Mouse (Mus musculus) G1E (cell line): ENCODE data around the gene Clcnkb. TPM values are rescaled to one million over a fixed set of nuclear protein-coding genes. Genes with fewer than 3 reads are reported as not detected.

Experiments
- ATAC-seq: 2 replicates; pipeline ENCODE4 v1.8.0; 2016; ENCODE audit warnings: mild to moderate bottlenecking; ENCODE audit not compliant: insufficient number of reproducible peaks, poor library complexity, low FRiP score, severe bottlenecking; ENCODE audit errors: extremely low read depth
- DNase-seq: peaks from one replicate; pipeline ENCODE4 v3.0.0; 2012; ENCODE audit warnings: low spot score
- H3K27me3 ChIP-seq: 2 replicates; pipeline ENCODE4 v1.6.1; 2012; ENCODE audit warnings: mild to moderate bottlenecking, low read length, inconsistent platforms; ENCODE audit not compliant: insufficient read depth
- H3K36me3 ChIP-seq: replicated peaks from 2 replicates; pipeline ENCODE3; 2012; ENCODE audit warnings: mild to moderate bottlenecking, inconsistent platforms
- H3K4me1 ChIP-seq: 2 replicates; pipeline ENCODE4 v1.6.1; 2012; ENCODE audit warnings: low read depth, low read length, inconsistent platforms, mixed read lengths; ENCODE audit not compliant: insufficient read depth
- H3K4me3 ChIP-seq: 2 replicates; pipeline ENCODE4 v1.5.1; 2012; ENCODE audit warnings: low read depth, mild to moderate bottlenecking, inconsistent platforms, low read length, moderate library complexity, mixed read lengths
- H3K9me3 ChIP-seq: replicated peaks from 2 replicates; pipeline ENCODE4 v1.6.1; 2012; ENCODE audit warnings: inconsistent platforms
- CTCF ChIP-seq: IDR thresholded peaks from 2 replicates; pipeline ENCODE4 v1.5.1; 2012; ENCODE audit warnings: low read depth, low read length, inconsistent platforms, mixed read lengths
- GATA1 ChIP-seq: IDR thresholded peaks from 2 replicates; pipeline ENCODE4 v1.6.1; 2012; ENCODE audit warnings: borderline replicate concordance, low read length, inconsistent platforms, mixed read lengths
- GATA2 ChIP-seq: IDR thresholded peaks from 2 replicates; pipeline ENCODE4 v1.6.1; 2012; ENCODE audit warnings: low read depth, low read length, inconsistent platforms, borderline replicate concordance
- POLR2AphosphoS5 ChIP-seq: IDR thresholded peaks from 2 replicates; pipeline ENCODE4 v1.6.1; 2012; ENCODE audit warnings: low read depth, low read length, inconsistent platforms; ENCODE audit not compliant: insufficient replicate concordance
- TAL1 ChIP-seq: conservative IDR thresholded peaks from 2 replicates; pipeline ENCODE4 v1.6.1; 2012; ENCODE audit warnings: low read depth, low read length, inconsistent platforms, mixed read lengths
- polyA plus RNA-seq: library from polyadenylated mRNA; stranded (reverse); fragments of >175 nt; gene quantifications from 2 replicates; pipeline ENCODE4 v1.2.3, GENCODE M21; 2012
- total RNA-seq, 2 experiments: library from RNA; stranded (forward) in 1 of 2; stranded (reverse) in 1 of 2; fragments of 200-1000 nt in 1 of 2; fragments of >200 nt in 1 of 2; fragmentation: Nextera tagmentation in 1 of 2; gene quantifications; 2 replicates each; pipeline ENCODE4 v1.2.3; 2014 to 2017

Clcnkb gene
- total and polyA plus RNA-seq, 3 experiments, result 0.05 TPM; not detected in 2

DNA sequence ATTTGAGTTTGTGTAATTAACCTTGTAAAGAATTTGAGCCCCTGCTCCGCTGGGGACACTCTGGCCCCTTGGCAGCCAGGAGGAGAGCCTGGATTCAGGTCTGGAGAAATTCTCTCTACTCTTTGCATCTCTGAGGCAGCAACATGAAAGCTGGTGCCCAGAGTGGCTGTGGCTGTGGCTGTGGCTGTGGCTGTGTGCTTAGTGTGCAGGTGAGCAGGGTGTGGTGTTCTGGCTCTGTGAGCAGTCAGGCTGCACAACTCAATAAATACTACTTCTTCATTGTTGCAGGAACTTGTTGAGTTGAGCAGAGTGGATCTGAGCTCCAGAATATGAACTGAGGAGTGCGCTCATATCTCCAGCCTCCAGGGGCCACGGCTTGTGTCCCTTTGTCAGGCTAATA, 43.1 kb upstream of the Clcnkb start:
- DNase-seq, result no peak
- no peak overlapping the region for H3K4me3 ChIP-seq
- peaks cover 92% of the 10 kb centered on the region for H3K36me3 ChIP-seq
- no peaks in the 10 kb centered on the region for H3K27me3 ChIP-seq
- peaks cover 15% of the 10 kb centered on the region for H3K4me1 ChIP-seq
- TF ChIP-seq GATA2 (no peak), GATA1 (no peak), POLR2AphosphoS5 (no peak), TAL1 (no peak), CTCF (no peak)
- H3K9me3 ChIP-seq, result no peaks in the 10 kb centered on the region
- no peak for ATAC-seq

DNA sequence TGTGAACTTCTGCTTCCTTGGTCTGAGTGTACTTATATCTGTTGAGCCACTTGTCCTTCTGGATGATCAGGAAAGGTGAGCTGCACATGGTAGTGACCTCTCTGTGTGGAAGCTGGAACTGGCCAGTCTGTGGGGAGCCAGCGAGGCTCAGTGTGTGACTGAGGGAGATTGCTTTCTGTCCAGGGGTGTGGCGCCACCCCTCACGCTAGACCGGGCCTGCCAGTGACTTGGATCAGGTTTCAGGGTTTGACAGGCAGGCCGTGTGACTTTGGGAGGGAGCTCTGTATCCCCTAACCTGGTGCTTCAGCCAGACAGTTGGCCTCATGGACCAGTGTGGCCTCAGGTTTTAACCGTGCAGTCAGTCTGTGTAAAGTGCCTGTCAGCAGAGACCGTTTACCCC, 42.4 kb upstream of the Clcnkb start:
- Histone ChIP-seq H3K4me1 (peaks cover 15% of the 10 kb centered on the region), H3K9me3 (no peaks in the 10 kb centered on the region), H3K4me3 (no peak overlapping the region), H3K36me3 (peaks cover 92% of the 10 kb centered on the region), H3K27me3 (no peaks in the 10 kb centered on the region)
- ATAC-seq (no peak; the same call in 1 of the 2 replicates), DNase-seq (no peak)
- TF ChIP-seq GATA2 (no peak), TAL1 (no peak)

DNA sequence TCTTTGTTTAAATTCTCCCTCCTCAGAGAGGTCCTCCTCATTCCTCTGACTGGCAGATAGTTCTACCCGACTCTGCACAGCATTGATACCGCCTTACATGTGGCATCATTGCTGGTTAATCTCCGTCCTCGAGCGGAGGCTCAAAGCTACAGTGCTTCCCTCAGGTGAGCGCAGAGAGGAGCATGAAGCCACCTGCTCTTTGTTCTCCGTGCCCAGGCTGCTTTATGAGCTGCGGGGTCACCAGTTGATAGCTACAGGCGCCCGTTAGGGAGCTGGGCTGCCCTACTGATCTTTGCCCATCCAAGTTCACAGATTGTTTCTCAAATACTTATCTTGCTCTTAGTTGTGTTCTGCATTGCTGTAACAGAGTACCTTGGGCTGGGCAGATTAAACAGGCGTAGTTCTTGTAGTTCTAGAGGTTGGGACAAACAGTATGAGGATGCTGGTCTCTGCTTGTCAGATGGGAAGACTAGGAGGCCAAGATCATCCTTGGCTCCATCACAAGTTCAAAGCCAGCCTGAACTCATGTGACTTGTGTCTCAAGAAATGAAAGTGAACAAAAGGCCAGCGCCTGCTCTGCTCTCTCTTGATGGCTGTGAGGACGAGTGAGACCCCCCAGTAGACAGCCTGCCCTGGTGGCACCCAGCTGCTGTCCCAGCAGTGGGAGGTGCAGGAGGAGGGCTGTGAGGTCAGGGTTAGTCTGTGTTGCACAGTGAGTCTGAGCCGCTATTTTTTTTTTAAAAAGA, 40.6 kb upstream of the Clcnkb start:
- Histone ChIP-seq H3K9me3 (no peaks in the 10 kb centered on the region), H3K4me3 (no peak overlapping the region), H3K4me1 (peaks cover 21% of the 10 kb centered on the region), H3K36me3 (peaks cover 91% of the 10 kb centered on the region), H3K27me3 (no peaks in the 10 kb centered on the region)
- DNase-seq (no peak), ATAC-seq (no peak)
- TF ChIP-seq CTCF, result no peak
- TF ChIP-seq GATA2, result no peak
- no peak for TF ChIP-seq GATA1
- no peak for TF ChIP-seq TAL1
- TF ChIP-seq POLR2AphosphoS5, result no peak

DNA sequence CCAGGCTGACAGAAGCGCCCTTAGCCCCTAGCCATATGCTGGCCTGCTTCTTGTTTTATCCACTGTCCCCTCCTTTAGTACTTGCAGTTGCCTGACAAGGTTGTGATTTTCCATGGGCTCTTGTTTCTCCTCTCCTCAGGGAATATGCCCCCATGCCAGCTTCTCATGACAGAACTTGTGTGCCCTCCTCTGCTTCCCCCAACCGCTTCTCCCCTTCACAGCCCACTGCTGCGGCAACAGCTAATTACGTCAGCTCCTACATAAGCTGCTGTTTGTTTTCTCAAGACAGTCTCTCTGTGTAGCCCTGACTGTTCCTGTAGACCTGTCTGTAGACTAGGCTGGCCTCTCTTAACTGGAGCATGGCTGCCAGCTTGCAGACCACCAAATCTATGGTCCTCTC, 39.7 kb upstream of the Clcnkb start:
- H3K27me3 ChIP-seq, result no peaks in the 10 kb centered on the region
- no peak for DNase-seq
- no peak overlapping the region for H3K4me3 ChIP-seq
- no peaks in the 10 kb centered on the region for H3K9me3 ChIP-seq
- H3K36me3 ChIP-seq, result peaks cover 85% of the 10 kb centered on the region
- ATAC-seq, result no peak
- H3K4me1 ChIP-seq, result peaks cover 29% of the 10 kb centered on the region
- no peak for TF ChIP-seq GATA1
- TF ChIP-seq CTCF, result no peak
- TF ChIP-seq GATA2, result no peak
- no peak for TF ChIP-seq TAL1
- TF ChIP-seq POLR2AphosphoS5, result no peak

DNA sequence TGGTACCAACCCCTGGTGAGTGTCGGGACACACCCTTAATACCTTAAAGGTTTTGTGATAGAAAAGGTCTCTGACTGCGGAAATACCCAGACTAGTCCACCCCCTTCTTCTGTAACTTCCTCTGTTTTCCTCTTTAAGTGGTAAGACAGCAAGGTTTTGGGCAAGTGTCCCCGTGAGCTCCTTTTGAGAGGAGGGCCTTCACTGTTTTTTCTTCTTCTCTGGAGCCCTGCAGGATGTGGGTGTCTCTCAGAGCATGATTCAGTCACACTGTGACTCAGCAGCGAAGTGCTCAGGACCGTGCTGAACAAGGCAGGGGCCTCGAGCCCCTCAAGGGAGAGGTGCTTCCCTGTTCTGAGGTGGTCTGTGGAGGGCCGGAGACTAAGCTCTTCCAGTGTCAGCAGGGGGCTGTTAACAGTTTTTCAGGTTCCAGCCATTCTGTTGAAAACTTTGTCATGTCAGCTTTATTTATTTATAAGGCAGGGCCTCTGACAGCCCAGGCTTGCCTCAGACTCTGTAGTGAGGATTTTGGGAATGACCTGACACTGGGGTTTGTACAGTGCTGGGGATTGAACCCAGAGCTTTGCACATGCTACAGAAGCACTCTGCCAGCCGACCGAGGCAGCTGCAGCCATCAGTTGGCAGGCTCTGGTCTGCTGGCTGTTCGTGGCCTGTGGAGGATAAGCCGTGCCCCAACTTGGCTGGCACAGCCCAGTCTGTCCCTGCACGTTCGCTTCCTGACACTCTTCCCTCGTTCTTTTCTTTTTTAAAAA, 39.0 kb upstream of the Clcnkb start:
- H3K27me3 ChIP-seq, result no peaks in the 10 kb centered on the region
- peaks cover 82% of the 10 kb centered on the region for H3K36me3 ChIP-seq
- no peak overlapping the region for H3K4me3 ChIP-seq
- DNase-seq (no peak), ATAC-seq (no peak)
- H3K9me3 ChIP-seq, result no peaks in the 10 kb centered on the region
- TF ChIP-seq GATA1, result no peak
- H3K4me1 ChIP-seq, result peaks cover 34% of the 10 kb centered on the region

DNA sequence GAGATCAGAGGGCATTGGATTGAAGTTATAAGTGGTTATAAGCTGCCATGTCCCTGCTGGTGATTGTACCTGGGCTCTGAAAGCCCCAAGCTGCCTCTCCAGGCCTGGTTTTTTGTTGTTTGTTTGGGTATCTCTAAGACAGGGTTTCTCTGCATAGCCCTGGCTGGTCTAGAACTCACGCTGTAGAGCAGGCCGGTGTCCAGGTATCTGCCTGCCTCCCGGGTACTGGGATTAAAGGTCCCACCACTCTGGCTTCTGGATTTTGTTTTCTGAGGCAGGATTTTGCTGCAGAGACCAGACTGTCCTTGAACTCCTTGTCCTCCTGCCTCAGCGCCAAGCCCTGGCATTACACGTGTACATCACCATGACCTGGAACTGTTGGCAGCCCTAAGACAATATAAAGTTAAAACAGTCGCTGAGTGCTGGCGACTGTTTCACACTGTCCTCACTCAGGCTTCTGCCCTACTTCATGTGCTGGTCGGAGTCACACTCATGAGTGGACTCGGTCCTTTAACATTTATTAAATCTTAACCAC, 36.2 kb upstream of the Clcnkb start:
- Histone ChIP-seq H3K27me3 (no peaks in the 10 kb centered on the region), H3K4me1 (peaks cover 26% of the 10 kb centered on the region), H3K9me3 (no peaks in the 10 kb centered on the region), H3K4me3 (no peak overlapping the region), H3K36me3 (peaks cover 84% of the 10 kb centered on the region)
- DNase-seq (no peak), ATAC-seq (no peak)
- TF ChIP-seq CTCF (no peak), POLR2AphosphoS5 (no peak), GATA1 (no peak), GATA2 (no peak), TAL1 (no peak)
